Mouse (Mus musculus) kidney, adult 2 months (tissue): Measurements from ENCODE around the gene Defb26. TPM values are rescaled to one million over a fixed set of nuclear protein-coding genes. Genes with fewer than 3 reads are reported as not detected.

ENCODE experiments used
- DNase-seq: peaks from one replicate; pipeline ENCODE4 v3.0.0; 2021
- H3K27ac ChIP-seq: fragments of 200-500 bp; 2 replicates; pipeline ENCODE4 v1.5.1; 2012; ENCODE audit warnings: low read depth, low read length, control low read depth, inconsistent platforms; ENCODE audit not compliant: insufficient read depth
- H3K27me3 ChIP-seq: fragments of 200-500 bp; replicated peaks from 2 replicates; pipeline ENCODE4 v1.6.1; 2012; ENCODE audit warnings: mild to moderate bottlenecking, moderate library complexity, low read length, inconsistent platforms; ENCODE audit not compliant: control insufficient read depth, insufficient read depth
- H3K36me3 ChIP-seq: fragments of 200-500 bp; 2 replicates; pipeline ENCODE4 v1.6.1; 2012; ENCODE audit warnings: mild to moderate bottlenecking, moderate library complexity, low read length, inconsistent platforms; ENCODE audit not compliant: control insufficient read depth, insufficient read depth
- H3K4me1 ChIP-seq: fragments of 200-500 bp; 2 replicates; pipeline ENCODE4 v1.6.1; 2011; ENCODE audit warnings: low read length; ENCODE audit not compliant: control insufficient read depth, insufficient read depth
- H3K4me3 ChIP-seq: fragments of 200-500 bp; 2 replicates; pipeline ENCODE4 v1.5.1; 2011; ENCODE audit warnings: mild to moderate bottlenecking, low read depth, low read length, control low read depth; ENCODE audit not compliant: insufficient read depth
- CTCF ChIP-seq: fragments of 200-500 bp; conservative IDR thresholded peaks from 2 replicates; pipeline ENCODE4 v1.5.1; 2011; ENCODE audit warnings: low read depth, mild to moderate bottlenecking, control low read depth, low read length, moderate library complexity, mixed read lengths; ENCODE audit not compliant: insufficient read depth, insufficient read length
- POLR2A ChIP-seq: fragments of 200-500 bp; IDR thresholded peaks from one replicate; pipeline ENCODE4 v1.6.1; 2011; ENCODE audit warnings: low read depth, low read length, control low read depth
- WGBS: fragments of 180-500 bp; shearing (Covaris S2); methylation state at CpG from one replicate; pipeline ENCODE4 v1.1.7; 2018; 5-methylcytosine and 5-hydroxymethylcytosine counted together
- polyA plus RNA-seq: library from polyadenylated mRNA; depleted of rRNA; stranded (reverse); fragments of >200 nt; gene quantifications from 2 replicates; pipeline ENCODE4 v1.2.3, GENCODE M21; 2012; rRNA removed

Gene Defb26
- polyA plus RNA-seq, result 1.0 and 2.0 TPM in 2 replicates

GRCm38 (mm10) chr2:152511592-152511991, at the start of gene Defb26:
TSS of gene Defb26 (minus strand) at chr2:152511692.
- Histone ChIP-seq H3K36me3 (no peaks in the 10 kb centered on the region), H3K4me3 (no peak within 1 kb of the TSS), H3K27ac (no peak within 1 kb of the TSS), H3K4me1 (no peaks in the 10 kb centered on the region), H3K27me3 (no peaks in the 10 kb centered on the region)
- 73% methylated on average over 1 of the region's 1 CpGs for WGBS
- DNase-seq, result no peak
- no peak for TF ChIP-seq POLR2A
- no peak for TF ChIP-seq CTCF

GRCm38 (mm10) chr2:152556655-152557054, 45.2 kb upstream of the Defb26 start:
- H3K27ac ChIP-seq, result no peak overlapping the region
- TF ChIP-seq POLR2A (no peak), CTCF (no peak)
- DNase-seq, result no peak
- H3K36me3 ChIP-seq, result no peaks in the 10 kb centered on the region
- H3K27me3 ChIP-seq, result no peaks in the 10 kb centered on the region
- no peaks in the 10 kb centered on the region; the same call in 1 of the 2 replicates for H3K4me1 ChIP-seq
- no peak overlapping the region for H3K4me3 ChIP-seq
- 88% methylated on average over 7 of the region's 7 CpGs for WGBS

- H3K36me3 ChIP-seq, result no peaks in the 10 kb centered on the region
- H3K4me1 ChIP-seq, result no peaks in the 10 kb centered on the region; the same call in 1 of the 2 replicates
- TF ChIP-seq CTCF, result peak; percentile 77
- TF ChIP-seq POLR2A, result no peak
- 9% methylated on average over 16 of the region's 16 CpGs for WGBS
- H3K27me3 ChIP-seq, result no peaks in the 10 kb centered on the region
- no peak overlapping the region for H3K4me3 ChIP-seq
- peak; percentile 79 for DNase-seq
- H3K27ac ChIP-seq, result no peak overlapping the region
These were observed 42.4 kb upstream of the Defb26 start for GRCm38 (mm10) chr2:152553774-152554423.

- DNase-seq, result peak; percentile 77
- Histone ChIP-seq H3K27ac (no peak overlapping the region), H3K4me3 (no peak overlapping the region), H3K27me3 (no peaks in the 10 kb centered on the region), H3K4me1 (peaks cover 8% of the 10 kb centered on the region), H3K36me3 (no peaks in the 10 kb centered on the region)
- TF ChIP-seq POLR2A (no peak), CTCF (no peak)
- WGBS, result 62% methylated on average over 5 of the region's 5 CpGs
These were observed 36.6 kb upstream of the Defb26 start for GRCm38 (mm10) chr2:152548124-152548523.

GRCm38 (mm10) chr2:152544691-152545090, 33.2 kb upstream of the Defb26 start:
- peak overlapping the region; percentile 70; the same call in 1 of the 2 replicates for H3K27ac ChIP-seq
- no peak overlapping the region for H3K4me3 ChIP-seq
- H3K4me1 ChIP-seq, result peaks cover 8% of the 10 kb centered on the region
- no peaks in the 10 kb centered on the region for H3K27me3 ChIP-seq
- TF ChIP-seq POLR2A (no peak), CTCF (peak; percentile 64)
- 10% methylated on average over 4 of the region's 4 CpGs for whole genome bisulfite sequencing
- peak; percentile 83 for DNase-seq
- H3K36me3 ChIP-seq, result no peaks in the 10 kb centered on the region

- Histone ChIP-seq H3K36me3 (no peaks in the 10 kb centered on the region), H3K27ac (peak overlapping the region; percentile 47; the same call in 1 of the 2 replicates), H3K27me3 (no peaks in the 10 kb centered on the region), H3K4me3 (no peak overlapping the region), H3K4me1 (peaks cover 8% of the 10 kb centered on the region)
- WGBS, result 30% methylated on average over 4 of the region's 4 CpGs
- TF ChIP-seq POLR2A (no peak), CTCF (no peak)
- peak; percentile 88 for DNase-seq
These were observed 32.0 kb upstream of the Defb26 start for GRCm38 (mm10) chr2:152543478-152543877.

GRCm38 (mm10) chr2:152542897-152543296, 31.4 kb upstream of the Defb26 start:
- H3K4me3 ChIP-seq, result no peak overlapping the region
- peak overlapping the region; percentile 36; the same call in 1 of the 2 replicates for H3K27ac ChIP-seq
- H3K4me1 ChIP-seq, result peaks cover 8% of the 10 kb centered on the region
- DNase-seq, result no peak
- WGBS, result 77% methylated on average over 2 of the region's 2 CpGs
- TF ChIP-seq POLR2A (no peak), CTCF (no peak)
- no peaks in the 10 kb centered on the region for H3K36me3 ChIP-seq
- H3K27me3 ChIP-seq, result no peaks in the 10 kb centered on the region

GRCm38 (mm10) chr2:152541979-152542378, 30.5 kb upstream of the Defb26 start:
- DNase-seq, result no peak
- H3K4me3 ChIP-seq, result no peak overlapping the region
- no peaks in the 10 kb centered on the region for H3K36me3 ChIP-seq
- TF ChIP-seq POLR2A (no peak), CTCF (no peak)
- peaks cover 8% of the 10 kb centered on the region for H3K4me1 ChIP-seq
- H3K27ac ChIP-seq, result no peak overlapping the region
- WGBS, result 89% methylated on average over 9 of the region's 9 CpGs
- H3K27me3 ChIP-seq, result no peaks in the 10 kb centered on the region
